Mouse (Mus musculus): Measurements from ENCODE around the gene Sfmbt1.

DNA sequence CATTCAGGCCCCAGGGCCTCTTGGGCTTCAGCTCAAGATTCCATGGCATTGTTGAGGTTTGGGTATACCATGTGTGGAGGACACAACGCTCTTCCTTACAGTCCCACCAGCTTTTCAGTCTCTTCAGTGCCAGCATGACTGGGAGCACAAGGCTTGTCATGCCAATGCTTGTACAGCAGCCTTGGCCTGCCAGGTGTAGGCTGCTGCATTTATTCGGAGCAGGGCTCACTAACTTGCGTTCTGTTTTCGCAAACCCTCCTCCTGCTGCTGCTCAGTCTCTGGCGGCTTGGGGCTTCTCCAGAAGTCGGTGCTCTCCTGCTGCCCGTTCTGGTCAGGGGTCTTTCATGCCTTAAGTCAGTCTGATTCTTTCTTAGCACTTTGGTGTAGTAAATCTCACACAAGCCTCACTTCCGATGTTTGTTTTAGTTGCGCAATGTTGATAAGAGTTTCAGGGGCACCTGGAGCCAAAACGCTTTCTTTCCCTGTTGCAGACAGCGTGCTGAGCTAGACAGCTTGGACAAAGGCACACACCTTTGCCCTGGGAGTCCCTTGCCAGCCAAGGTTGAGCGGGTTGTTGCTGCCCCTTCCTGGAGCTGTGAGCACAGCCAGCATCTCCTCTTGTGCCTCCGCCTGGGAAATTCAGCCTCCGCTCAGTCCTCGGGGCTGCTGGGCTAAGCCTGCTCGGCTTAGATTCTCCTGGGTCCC, 146.9 kb downstream of the Sfmbt1 start:
- TF ChIP-seq CTCF (IDR thresholded peaks at IDR 0.05 in 2 of 3, conservative IDR thresholded peaks at IDR 0.05 in 1 of 3; ENCODE audit: control insufficient read depth in 1 of 3, insufficient read depth in 1 of 3, low read depth in 2 of 3, low read length in 3 of 3, poor library complexity in 1 of 3, severe bottlenecking in 1 of 3) (no peak), MXI1 (IDR thresholded peaks at IDR 0.05; ENCODE audit: low read depth, low read length) (no peak), POLR2A (IDR thresholded peaks at IDR 0.05; ENCODE audit: control insufficient read depth in 1 of 2, insufficient read depth in 1 of 2, low read depth in 1 of 2, low read length in 2 of 2, poor library complexity in 1 of 2) (no peak)

Data from MEL (cell line).